Comparison of ENCODE assay signal across 9 mouse cellular contexts in the genomic region with DNA sequence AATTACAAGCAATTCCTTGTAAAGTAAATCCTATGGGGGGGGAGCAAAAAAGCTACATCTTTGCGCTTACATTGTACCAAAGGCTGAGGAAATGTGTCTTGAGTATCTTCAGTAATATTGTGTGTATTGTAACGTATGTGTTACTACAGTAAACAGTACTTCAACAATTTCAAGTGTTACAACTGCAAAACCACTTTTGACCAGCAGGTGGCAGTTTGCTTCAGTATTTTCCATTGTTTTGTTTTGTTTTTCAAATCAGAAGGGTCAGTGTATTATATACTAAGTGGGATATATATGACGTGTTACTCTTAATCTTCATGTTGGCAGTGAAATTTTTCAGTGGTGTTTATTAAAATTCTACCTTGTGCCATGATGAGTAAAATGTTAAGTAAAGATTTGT. TPM values are rescaled to one million over a fixed set of nuclear protein-coding genes. Genes with fewer than 3 reads are reported as not detected.
DNase-seq lines count a peak whose midpoint lies in the region; ATAC-seq and TF ChIP-seq lines count a peak whose summit lies in the region.
"Had no signal": no experiment of that assay in that cellular context is flagged by ENCODE, and none has a peak within 500 bp of the region (broad histone marks: within the 10 kb centered on the region; RNA-seq: fewer than 3 reads in every experiment).

No protein-coding gene starts in this region.

- H3K27ac ChIP-seq in MEL (ENCODE audit: control insufficient read depth, low read depth, low read length), result no peak overlapping the region
- no peak overlapping the region for H3K27ac ChIP-seq in lung, postnatal 0 days (ENCODE audit: low read length)
- H3K27ac ChIP-seq: limb, embryonic 13.5 days had no signal

- no peaks in the 10 kb centered on the region for H3K9me3 ChIP-seq in MEL (replicated peaks; ENCODE audit: insufficient read depth, low read length)
- no peaks in the 10 kb centered on the region for H3K9me3 ChIP-seq in lung, postnatal 0 days (ENCODE audit: low read length)
- H3K9me3 ChIP-seq: limb, embryonic 13.5 days had no signal

- H3K9ac ChIP-seq in MEL (ENCODE audit: control insufficient read depth, low read depth, low read length, poor library complexity, severe bottlenecking), result no peak overlapping the region
- H3K9ac ChIP-seq in lung, postnatal 0 days (replicated peaks; ENCODE audit: low read depth), result no peak overlapping the region
- H3K9ac ChIP-seq: limb, embryonic 13.5 days had no signal

- no peak overlapping the region for H3K4me3 ChIP-seq in MEL (ENCODE audit: control insufficient read depth in 1 of 2, insufficient read depth in 1 of 2, low read depth in 2 of 2, low read length in 2 of 2)
- no peak overlapping the region for H3K4me3 ChIP-seq in lung, postnatal 0 days (ENCODE audit: low read depth, low read length)
- H3K4me3 ChIP-seq: limb, embryonic 13.5 days had no signal

- no peak overlapping the region for H3K4me2 ChIP-seq in lung, postnatal 0 days (replicated peaks; ENCODE audit: low read depth, low read length)
- H3K4me2 ChIP-seq: limb, embryonic 13.5 days had no signal

- H3K27me3 ChIP-seq in MEL (ENCODE audit: control insufficient read depth in 1 of 2, insufficient read depth in 2 of 2, low read length in 2 of 2), result no peaks in the 10 kb centered on the region
- H3K27me3 ChIP-seq in lung, postnatal 0 days (replicated peaks; ENCODE audit: insufficient read depth, low read length), result no peaks in the 10 kb centered on the region

- H3K36me3 ChIP-seq in MEL (ENCODE audit: control insufficient read depth in 1 of 2, insufficient read depth in 2 of 2, low read length in 2 of 2), result no peaks in the 10 kb centered on the region; a peak in 3 of 4 replicates
- no peaks in the 10 kb centered on the region for H3K36me3 ChIP-seq in lung, postnatal 0 days (ENCODE audit: insufficient read depth, low read length)
- H3K36me3 ChIP-seq: limb, embryonic 13.5 days had no signal

- peak; percentile 29 to 86 (median 74); a peak in 5 of 6 replicates for TF ChIP-seq CTCF in MEL (IDR thresholded peaks at IDR 0.05 in 2 of 3, conservative IDR thresholded peaks at IDR 0.05 in 1 of 3; ENCODE audit: control insufficient read depth in 1 of 3, insufficient read depth in 1 of 3, low read depth in 2 of 3, low read length in 3 of 3, poor library complexity in 1 of 3, severe bottlenecking in 1 of 3)
- peak; percentile 68 for TF ChIP-seq CTCF in lung, postnatal 0 days (IDR thresholded peaks at IDR 0.05)

- peak; percentile 18 to 55 for DNase-seq in cerebellum, adult 18-20 months
- no peak for DNase-seq in cerebellum, adult 11-12 months
- peak; percentile 30 to 42 for DNase-seq in layer of hippocampus, postnatal 10 days (ENCODE audit: low spot score in 2 of 2)
- DNase-seq in layer of hippocampus, postnatal 36 days, result no peak
- peak; percentile 83 for DNase-seq in MEL (ENCODE audit: low read depth, low spot score)
- DNase-seq in embryo, embryonic 11.5 days (ENCODE audit: low read depth, low spot score), result peak; percentile 20
- DNase-seq in lung, postnatal 0 days (ENCODE audit: low spot score), result peak; percentile 32
- DNase-seq in thymus, postnatal 4 days, result peak; percentile 49

- peak; percentile 79 for TF ChIP-seq RAD21 in MEL (IDR thresholded peaks at IDR 0.05; ENCODE audit: low read depth, low read length)

- H3K4me1 ChIP-seq in MEL (ENCODE audit: control insufficient read depth in 1 of 2, insufficient read depth in 2 of 2, low read length in 2 of 2), result peaks cover 0 to under 1% of the 10 kb centered on the region in 2 experiments; a peak in 1 of 4 replicates
- H3K4me1 ChIP-seq in lung, postnatal 0 days (ENCODE audit: insufficient read depth, low read depth, low read length), result no peaks in the 10 kb centered on the region
- H3K4me1 ChIP-seq: limb, embryonic 13.5 days had no signal

- WGBS in lung, postnatal 0 days, result 32% methylated on average over 3 of the region's 3 CpGs

- 0 out of 4 replicates have a peak, but pooled peaks of 1 of the 2 experiments have one; percentile 10 for TF ChIP-seq EP300 in MEL (IDR thresholded peaks at IDR 0.05; ENCODE audit: low read depth in 1 of 2, low read length in 2 of 2)
- TF ChIP-seq EP300 in lung, postnatal 0 days (IDR thresholded peaks at IDR 0.05), result no peak

- H3K79me2 ChIP-seq in MEL (ENCODE audit: control insufficient read depth, insufficient read depth, low read length, poor library complexity), result no peaks in the 10 kb centered on the region

- no peak for ATAC-seq in lung, postnatal 0 days

- no peak for TF ChIP-seq POLR2A in MEL (IDR thresholded peaks at IDR 0.05; ENCODE audit: control insufficient read depth in 1 of 2, insufficient read depth in 1 of 2, low read depth in 1 of 2, low read length in 2 of 2, poor library complexity in 1 of 2)

TF ChIP-seq in MEL, 35 proteins besides CTCF, POLR2A, EP300 and RAD21:
- TF ChIP-seq MAZ (IDR thresholded peaks at IDR 0.05; ENCODE audit: low read depth, low read length), result no peak
- no peak for TF ChIP-seq JUND (IDR thresholded peaks at IDR 0.05; ENCODE audit: low read depth, low read length)
- peak; percentile 66 for TF ChIP-seq ZC3H11A (IDR thresholded peaks at IDR 0.05; ENCODE audit: low read depth, low read length)
- TF ChIP-seq KAT2A (conservative IDR thresholded peaks at IDR 0.05; ENCODE audit: low read depth, low read length), result no peak
- TF ChIP-seq TCF12 (IDR thresholded peaks at IDR 0.05; ENCODE audit: low read depth, low read length), result no peak
- TF ChIP-seq SMC3 (IDR thresholded peaks at IDR 0.05; ENCODE audit: low read depth, low read length), result peak; percentile 81
- TF ChIP-seq SIN3A (IDR thresholded peaks at IDR 0.05; ENCODE audit: low read length), result 0 out of 2 replicates have a peak, but pooled peaks have one; percentile 28
TF ChIP-seq in MEL: peak in this region for 3.

RNA-seq across cellular contexts. Expression of gene Hccs, which starts 16.2 kb away (rescaled TPM):
- 10 to 100 TPM; 27.3 to 29.5 TPM for total RNA-seq in layer of hippocampus, postnatal 10 days (2021)
- 10 to 100 TPM; 21.5 to 23.0 TPM for total RNA-seq in layer of hippocampus, postnatal 36 days (2021)
- total RNA-seq in MEL (2012; rRNA removed), result 70.5 and 78.1 TPM in 2 replicates
- 10 to 100 TPM in 1 of 2 experiments, not detected in 1; 67.0 TPM for polyA plus RNA-seq in MEL (2012; ENCODE audit: insufficient read depth in 1 of 2, insufficient read length in 2 of 2, low read depth in 1 of 2, low replicate concordance in 2 of 2, missing spikeins in 1 of 2)
- polyA plus RNA-seq in lung, postnatal 0 days (2015; fragmentation: Nextera tagmentation; extraction: Ambion mirVana), result 18.8 and 18.9 TPM in 2 replicates

Comparison
In these comparisons a context has a peak if more than half of its experiments do, and no peak if none do; other contexts are left out.
1. DNase-seq: peak in cerebellum, adult 18-20 months (2 of 2), layer of hippocampus, postnatal 10 days (2 of 2), MEL (single experiment), embryo, embryonic 11.5 days (single experiment), lung, postnatal 0 days (single experiment) and thymus, postnatal 4 days (single experiment); none in cerebellum, adult 11-12 months (single experiment) and layer of hippocampus, postnatal 36 days (0 of 2).